Mouse (Mus musculus): Measurements from ENCODE around the gene Supt5. TPM values are rescaled to one million over a fixed set of nuclear protein-coding genes. Genes with fewer than 3 reads are reported as not detected.

Supt5 gene
- polyA plus RNA-seq, 1 experiment from 2014 or later, result 88.4 TPM

Other genes starting within 250 kb of the Supt5 start
- 0.03 and 0.04 TPM in 2 replicates for gene 9530053A07Rik, start 209.3 kb downstream of the Supt5 start, polyA plus RNA-seq (2015; fragmentation: Nextera tagmentation; extraction: Ambion mirVana)
- gene Fbl, start 169.0 kb downstream of the Supt5 start, polyA plus RNA-seq (2015; fragmentation: Nextera tagmentation; extraction: Ambion mirVana), result 119 and 127 TPM in 2 replicates
- gene Dyrk1b, start 159.3 kb downstream of the Supt5 start, polyA plus RNA-seq (2015; fragmentation: Nextera tagmentation; extraction: Ambion mirVana), result 12.7 and 13.9 TPM in 2 replicates
- 6.6 and 9.0 TPM in 2 replicates for gene Eid2, start 70.9 kb downstream of the Supt5 start, polyA plus RNA-seq (2015; fragmentation: Nextera tagmentation; extraction: Ambion mirVana)
- 11.4 and 11.8 TPM in 2 replicates for gene Eid2b, start 61.0 kb downstream of the Supt5 start, polyA plus RNA-seq (2015; fragmentation: Nextera tagmentation; extraction: Ambion mirVana)
- not detected in 2 replicates for gene Selenov, start 47.6 kb downstream of the Supt5 start, polyA plus RNA-seq (2015; fragmentation: Nextera tagmentation; extraction: Ambion mirVana)
- 0.75 and 0.94 TPM in 2 replicates for gene Dll3, start 36.5 kb downstream of the Supt5 start, polyA plus RNA-seq (2015; fragmentation: Nextera tagmentation; extraction: Ambion mirVana)
- 146 and 147 TPM in 2 replicates for gene Timm50, start 26.7 kb downstream of the Supt5 start, polyA plus RNA-seq (2015; fragmentation: Nextera tagmentation; extraction: Ambion mirVana)
- gene Rps16, start 11.9 kb upstream of the Supt5 start, polyA plus RNA-seq (2015; fragmentation: Nextera tagmentation; extraction: Ambion mirVana), result 979 and 1,114 TPM in 2 replicates
- gene Plekhg2, start 33.9 kb upstream of the Supt5 start, polyA plus RNA-seq (2015; fragmentation: Nextera tagmentation; extraction: Ambion mirVana), result 59.4 and 67.9 TPM in 2 replicates
- 16.4 and 17.9 TPM in 2 replicates for gene Zfp36, start 41.5 kb upstream of the Supt5 start, polyA plus RNA-seq (2015; fragmentation: Nextera tagmentation; extraction: Ambion mirVana)
- 51.2 and 53.8 TPM in 2 replicates for gene Med29, start 54.0 kb upstream of the Supt5 start, polyA plus RNA-seq (2015; fragmentation: Nextera tagmentation; extraction: Ambion mirVana)
- 80.7 and 88.2 TPM in 2 replicates for gene Paf1, start 54.2 kb upstream of the Supt5 start, polyA plus RNA-seq (2015; fragmentation: Nextera tagmentation; extraction: Ambion mirVana)
- gene Gmfg, start 98.7 kb upstream of the Supt5 start, polyA plus RNA-seq (2015; fragmentation: Nextera tagmentation; extraction: Ambion mirVana), result 36.5 and 38.9 TPM in 2 replicates
- 3.1 and 3.8 TPM in 2 replicates for gene Lrfn1, start 113.2 kb upstream of the Supt5 start, polyA plus RNA-seq (2015; fragmentation: Nextera tagmentation; extraction: Ambion mirVana)
- gene Ifnl2, start 171.7 kb upstream of the Supt5 start, polyA plus RNA-seq (2015; fragmentation: Nextera tagmentation; extraction: Ambion mirVana), result not detected in 2 replicates
- not detected in 2 replicates for gene Ifnl3, start 184.1 kb upstream of the Supt5 start, polyA plus RNA-seq (2015; fragmentation: Nextera tagmentation; extraction: Ambion mirVana)
- gene Sycn, start 202.1 kb upstream of the Supt5 start, polyA plus RNA-seq (2015; fragmentation: Nextera tagmentation; extraction: Ambion mirVana), result 0.53 TPM in 1 of 2 replicates, not detected in the other
- gene Nccrp1, start 208.5 kb upstream of the Supt5 start, polyA plus RNA-seq (2015; fragmentation: Nextera tagmentation; extraction: Ambion mirVana), result not detected in 2 replicates